Mouse (Mus musculus) right cerebral cortex, postnatal 4 days (tissue): ENCODE data around the gene Vsx1.

ENCODE experiments used
- DNase-seq: peaks from one replicate; pipeline ENCODE4 v3.0.0-alpha.2; 2022

Gene Vsx1

GRCm38 (mm10) chr2:150667065-150667819 is 21.9 kb downstream of the Vsx1 start:
- DNase-seq = no peak

- no peak for DNase-seq
These were observed 22.5 kb downstream of the Vsx1 start for GRCm38 (mm10) chr2:150666723-150667064.

- no peak for DNase-seq
These were observed 23.4 kb downstream of the Vsx1 start for GRCm38 (mm10) chr2:150665534-150666451.

DNA sequence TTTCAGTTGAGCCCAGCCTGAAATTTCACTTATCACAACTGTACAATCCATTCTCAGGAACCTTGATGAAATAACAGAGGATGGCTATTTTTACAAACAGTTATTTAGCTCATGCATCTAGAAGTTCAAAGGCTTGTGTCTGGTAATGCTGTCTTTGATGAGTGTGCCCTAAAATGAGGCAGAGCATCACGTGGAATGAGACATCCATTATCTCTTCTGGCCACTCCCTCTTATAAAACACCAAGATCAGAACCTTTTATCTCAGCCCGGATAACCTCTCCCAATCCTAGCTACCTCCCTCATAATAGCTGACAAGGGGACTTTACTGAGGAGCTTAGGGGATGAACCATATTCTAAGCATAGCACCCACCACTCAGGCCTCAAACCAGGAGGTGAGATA is 24.2 kb downstream of the Vsx1 start:
- DNase-seq = no peak

DNA sequence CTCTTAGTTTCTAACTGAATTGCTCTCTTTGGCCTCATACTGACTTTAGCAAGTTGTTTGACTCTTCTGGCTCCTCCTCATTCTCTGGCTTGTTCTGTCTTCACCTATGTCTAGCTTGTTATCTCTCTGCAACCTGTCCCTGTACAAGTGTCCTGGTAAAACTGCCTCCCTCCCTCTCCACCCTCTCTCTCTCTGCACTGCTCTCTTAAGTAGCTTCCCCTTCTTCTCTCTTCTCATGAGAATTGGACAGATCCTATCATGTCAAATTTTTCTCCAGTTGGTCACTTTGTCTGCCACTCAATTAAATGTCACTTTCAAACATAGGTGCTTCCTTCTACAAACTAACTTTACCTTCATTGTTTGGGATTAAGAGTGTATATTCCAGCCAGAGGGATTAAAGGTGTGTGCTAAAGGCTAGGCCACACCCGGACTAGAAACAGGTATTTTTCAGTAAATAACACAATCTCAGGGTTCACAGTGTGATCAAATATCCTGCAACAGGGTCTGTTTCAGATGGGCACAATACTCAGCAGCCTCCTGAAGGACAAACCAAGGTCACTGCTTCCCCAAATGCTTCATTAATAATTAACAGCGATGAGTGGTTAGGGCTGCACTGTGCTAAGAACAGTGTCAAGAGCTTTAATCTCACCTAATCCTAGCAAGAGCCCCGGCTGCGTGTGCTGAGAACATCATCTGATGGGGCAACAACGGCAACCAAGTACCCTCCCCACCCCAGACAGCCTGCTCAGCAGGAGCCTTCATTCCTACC is 24.8 kb downstream of the Vsx1 start:
- DNase-seq = no peak

DNA sequence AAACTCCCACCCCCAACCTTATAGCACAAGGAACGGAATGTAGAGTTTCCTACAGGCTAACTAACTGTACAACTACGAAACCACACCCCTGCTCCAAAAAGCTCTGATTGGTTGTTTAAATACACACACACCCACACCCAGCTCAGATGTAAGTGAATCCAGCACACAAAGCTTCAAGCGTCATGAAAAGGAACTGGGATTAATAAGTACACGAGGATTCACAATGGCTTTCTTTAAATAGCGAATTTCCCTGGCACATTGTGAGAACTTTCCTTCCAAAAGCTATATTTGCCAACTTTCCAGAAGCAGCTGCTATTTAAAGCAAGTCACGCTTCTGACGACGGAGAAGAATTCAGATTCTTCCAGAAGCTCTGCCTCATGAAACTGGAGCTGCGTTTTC is 25.9 kb downstream of the Vsx1 start:
- no peak for DNase-seq

GRCm38 (mm10) chr2:150662007-150662406 is 27.2 kb downstream of the Vsx1 start:
- DNase-seq = no peak

DNA sequence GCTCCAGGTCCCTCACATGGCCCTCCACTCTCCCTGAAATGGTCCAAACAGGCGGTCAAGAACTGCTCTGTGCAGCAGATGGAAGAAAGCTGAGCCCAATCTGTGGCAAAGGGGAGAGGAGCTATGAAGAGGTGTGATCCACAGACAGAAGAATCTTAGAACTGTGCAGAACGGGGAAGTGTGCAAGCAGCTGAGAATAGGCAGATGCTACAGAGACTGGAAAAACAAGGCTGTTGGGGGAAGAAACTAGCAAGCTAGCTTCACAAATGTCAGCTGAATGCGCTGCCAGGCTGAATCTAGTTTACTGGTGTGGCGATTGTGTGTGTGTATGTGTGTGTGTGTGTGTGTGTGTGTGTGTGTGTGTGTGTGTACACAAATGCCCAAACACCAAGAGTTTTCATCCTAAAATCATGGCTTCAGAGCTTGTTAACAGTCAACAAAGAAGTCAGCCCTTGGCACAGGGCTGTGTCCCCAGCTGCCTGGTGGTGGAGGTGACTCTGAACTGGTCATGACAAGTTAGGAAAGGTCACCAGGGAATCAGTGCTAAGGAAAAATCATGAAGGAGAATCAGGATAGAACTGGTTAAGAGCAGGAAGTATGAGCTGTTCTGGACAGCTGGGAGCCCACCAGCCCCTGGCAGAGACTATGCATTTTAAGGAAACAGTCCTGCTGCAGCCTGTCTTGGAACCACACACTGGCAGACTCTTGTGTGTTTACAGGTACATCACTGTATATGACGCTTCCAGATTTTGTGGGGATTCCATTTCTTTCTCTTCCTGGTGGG is 28.3 kb downstream of the Vsx1 start:
- no peak for DNase-seq

DNA sequence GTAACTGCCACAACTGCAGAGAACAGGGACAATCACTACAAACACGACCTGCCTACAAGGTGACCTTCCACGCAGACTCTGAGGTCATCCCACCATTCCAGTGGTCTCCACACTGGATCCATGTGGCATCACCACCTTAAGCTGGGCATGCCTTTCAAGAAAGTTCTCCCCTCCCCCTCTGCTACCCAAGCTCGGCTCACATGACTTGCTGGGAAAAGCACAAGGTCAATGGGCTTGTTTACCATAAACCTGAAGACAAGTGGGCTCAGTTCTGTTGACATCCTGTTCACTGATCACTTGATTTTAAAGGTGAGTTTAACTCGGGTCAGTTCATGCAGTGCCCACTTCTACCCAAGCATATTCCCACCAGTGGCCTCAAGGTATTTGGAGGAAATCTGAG is 29.1 kb downstream of the Vsx1 start:
- DNase-seq = no peak

- no peak for DNase-seq
These were observed 32.0 kb downstream of the Vsx1 start for GRCm38 (mm10) chr2:150656975-150657768.

DNA sequence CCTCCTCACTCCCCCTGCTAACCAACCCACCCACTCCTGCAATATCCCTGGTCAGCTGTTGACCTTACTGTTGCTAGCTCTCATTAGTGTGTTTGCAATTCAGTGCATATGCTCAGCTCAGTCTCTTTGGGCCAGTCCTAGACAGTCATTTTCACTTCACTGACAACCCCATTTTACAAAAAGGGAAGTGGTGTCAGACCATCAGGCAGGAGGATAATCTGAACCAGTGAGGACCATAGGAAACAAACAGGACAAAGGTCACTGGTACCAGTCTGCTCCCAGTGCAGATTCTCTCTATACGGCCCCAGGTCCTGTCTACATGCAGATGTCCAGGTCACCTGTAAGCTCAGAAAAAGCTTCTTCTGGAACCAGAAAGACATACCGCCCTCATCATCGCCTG is 33.0 kb downstream of the Vsx1 start:
- no peak for DNase-seq

GRCm38 (mm10) chr2:150655290-150655689 is 33.9 kb downstream of the Vsx1 start:
- DNase-seq = no peak

GRCm38 (mm10) chr2:150654814-150655213 is 34.3 kb downstream of the Vsx1 start:
- no peak for DNase-seq

- DNase-seq = no peak
These were observed 37.8 kb downstream of the Vsx1 start for GRCm38 (mm10) chr2:150651366-150651765.

- no peak for DNase-seq
These were observed 38.6 kb downstream of the Vsx1 start for GRCm38 (mm10) chr2:150650511-150651074.

GRCm38 (mm10) chr2:150648300-150648895 is 40.8 kb downstream of the Vsx1 start:
- no peak for DNase-seq

DNA sequence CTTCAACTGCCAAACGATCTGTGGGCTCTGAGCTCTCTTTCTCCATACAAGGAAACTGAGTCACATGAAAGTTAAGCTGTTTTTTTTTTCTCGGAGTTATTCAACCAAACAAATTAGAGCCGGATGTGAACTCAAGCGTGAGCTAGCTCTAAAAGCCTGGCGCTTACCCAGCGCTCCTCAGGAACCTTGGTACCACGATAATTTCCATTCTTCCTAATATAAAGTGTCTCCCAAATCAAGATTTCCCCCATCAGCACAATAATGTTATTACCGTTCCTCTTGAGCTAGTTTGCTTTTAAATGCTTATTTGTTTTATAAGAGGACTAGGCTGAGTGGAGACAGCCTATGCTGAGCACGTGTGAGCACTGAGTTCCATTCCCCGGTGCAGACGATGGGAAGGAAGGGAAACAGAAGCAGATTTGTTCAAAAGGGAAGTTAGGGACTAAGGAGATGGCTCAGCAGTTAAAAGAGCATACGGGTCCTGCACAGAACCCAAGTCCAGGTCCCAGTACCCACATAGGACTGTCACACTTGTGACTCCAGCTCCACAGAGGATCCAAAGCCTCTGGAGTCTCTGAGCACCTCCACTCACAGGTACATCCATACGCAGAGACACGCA is 41.4 kb downstream of the Vsx1 start:
- no peak for DNase-seq

DNA sequence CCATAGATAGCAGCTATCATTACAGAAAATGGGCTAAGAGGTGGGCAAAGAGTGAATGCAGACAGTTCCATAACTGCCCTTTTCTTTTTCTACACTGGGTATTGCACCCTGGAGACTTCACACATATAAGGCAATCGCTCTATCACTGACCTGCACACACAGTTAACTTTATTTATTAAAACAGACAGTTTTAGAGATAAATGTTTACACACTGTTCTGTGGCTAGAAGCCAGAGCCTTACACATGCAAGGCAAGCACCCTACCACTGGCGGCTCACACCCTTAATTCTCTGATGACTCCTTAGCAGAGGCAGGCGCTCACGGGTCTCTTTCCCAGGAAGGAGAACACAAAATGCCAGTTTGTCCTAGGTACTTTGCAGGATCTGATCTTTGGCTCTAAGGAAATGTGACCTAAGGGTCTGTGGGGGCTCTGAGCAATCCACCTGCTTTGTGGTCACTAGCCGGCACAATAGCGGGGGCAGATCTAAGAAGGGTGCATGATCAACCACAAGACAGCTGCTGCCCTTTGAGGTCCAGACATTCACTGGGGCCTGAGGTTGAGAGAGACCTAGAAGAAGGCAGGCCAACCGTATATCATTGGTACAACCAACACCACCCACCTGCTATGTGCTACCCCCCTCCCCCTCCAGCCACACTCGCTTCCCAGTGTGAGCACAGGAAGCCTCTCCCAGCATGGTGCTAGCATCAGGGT is 42.6 kb downstream of the Vsx1 start:
- no peak for DNase-seq

DNA sequence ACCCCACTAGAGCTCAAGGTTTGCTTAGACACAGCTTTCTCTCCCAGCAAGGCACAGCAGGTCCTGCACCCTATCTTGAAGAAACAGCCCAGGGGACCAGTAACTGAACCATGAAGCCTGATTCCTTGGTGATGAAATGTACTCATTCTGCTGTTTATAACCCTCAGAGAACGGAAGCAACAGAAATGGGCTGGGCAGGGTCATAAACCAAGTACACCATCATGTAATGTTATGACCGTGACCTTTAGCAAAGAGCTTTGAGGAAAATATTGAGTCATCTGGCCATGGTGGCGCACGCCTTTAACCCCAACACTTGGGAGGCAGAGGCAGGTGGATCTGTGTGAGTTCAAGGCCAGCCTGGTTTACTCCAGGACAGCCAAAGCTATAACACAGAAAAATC is 43.9 kb downstream of the Vsx1 start:
- no peak for DNase-seq
